Mouse (Mus musculus): ENCODE measurements at regions not wholly inside any gene's neighbourhood (a gene's known extent, or its start where the extent isn't known, plus 50 kb on each side); places are given as distances from the start of the nearest gene placed in this dataset.

GRCm38 (mm10) chr13:107193426-107193825 is 171.5 kb upstream of the Kif2a start:
- WGBS, result 92% methylated on average over 4 of the region's 4 CpGs
- Histone ChIP-seq H3K36me3 (replicated peaks) (no peaks in the 10 kb centered on the region), H3K27me3 (ENCODE audit: poor library complexity, severe bottlenecking) (no peaks in the 10 kb centered on the region), H3K9me3 (0 out of 2 replicates have a peak, but pooled peaks cover 2% of the 10 kb centered on the region), H3K4me3 (no peak overlapping the region), H3K27ac (no peak overlapping the region), H3K4me1 (no peaks in the 10 kb centered on the region)
- no peak for DNase-seq (ENCODE audit: extremely low spot score, low spot score)

GRCm38 (mm10) chr13:107187258-107187878 is 165.4 kb upstream of the Kif2a start:
- no peaks in the 10 kb centered on the region for H3K4me1 ChIP-seq
- WGBS, result 90% methylated on average over 11 of the region's 11 CpGs
- no peaks in the 10 kb centered on the region for H3K36me3 ChIP-seq (replicated peaks)
- no peaks in the 10 kb centered on the region for H3K27me3 ChIP-seq (ENCODE audit: poor library complexity, severe bottlenecking)
- no peak overlapping the region for H3K27ac ChIP-seq
- no peak for DNase-seq (ENCODE audit: extremely low spot score, low spot score)
- no peak overlapping the region for H3K4me3 ChIP-seq
- no peaks in the 10 kb centered on the region for H3K9me3 ChIP-seq

GRCm38 (mm10) chr13:107182544-107182943 is 160.6 kb upstream of the Kif2a start:
- Histone ChIP-seq H3K27me3 (ENCODE audit: poor library complexity, severe bottlenecking) (no peaks in the 10 kb centered on the region), H3K4me3 (no peak overlapping the region)
- WGBS, result 24% methylated on average over 6 of the region's 6 CpGs

GRCm38 (mm10) chr13:107179551-107179950 is 157.6 kb upstream of the Kif2a start:
- Histone ChIP-seq H3K27me3 (ENCODE audit: poor library complexity, severe bottlenecking) (no peaks in the 10 kb centered on the region), H3K4me1 (no peaks in the 10 kb centered on the region), H3K27ac (no peak overlapping the region), H3K9me3 (no peaks in the 10 kb centered on the region), H3K36me3 (replicated peaks) (no peaks in the 10 kb centered on the region), H3K4me3 (no peak overlapping the region)
- 88% methylated on average over 5 of the region's 5 CpGs for WGBS
- no peak for DNase-seq (ENCODE audit: extremely low spot score, low spot score)

More at GRCm38 (mm10) chr13:107182544-107182943, 160.6 kb upstream of the Kif2a start:
- peak; percentile 68 for DNase-seq (ENCODE audit: extremely low spot score, low spot score)
- H3K9me3 ChIP-seq, result no peaks in the 10 kb centered on the region
- H3K4me1 ChIP-seq, result no peaks in the 10 kb centered on the region
- H3K36me3 ChIP-seq (replicated peaks), result no peaks in the 10 kb centered on the region
- H3K27ac ChIP-seq, result no peak overlapping the region

GRCm38 (mm10) chr13:107177595-107177994 is 155.7 kb upstream of the Kif2a start:
- no peaks in the 10 kb centered on the region for H3K36me3 ChIP-seq (replicated peaks)
- no peaks in the 10 kb centered on the region for H3K9me3 ChIP-seq
- H3K27ac ChIP-seq, result no peak overlapping the region
- 92% methylated on average over 7 of the region's 7 CpGs for WGBS
- no peaks in the 10 kb centered on the region for H3K27me3 ChIP-seq (ENCODE audit: poor library complexity, severe bottlenecking)
- H3K4me1 ChIP-seq, result no peaks in the 10 kb centered on the region
- no peak overlapping the region for H3K4me3 ChIP-seq
- DNase-seq (ENCODE audit: extremely low spot score, low spot score), result no peak

- Histone ChIP-seq H3K9me3 (no peaks in the 10 kb centered on the region), H3K27ac (no peak overlapping the region), H3K4me3 (no peak overlapping the region), H3K4me1 (no peaks in the 10 kb centered on the region), H3K27me3 (ENCODE audit: poor library complexity, severe bottlenecking) (no peaks in the 10 kb centered on the region), H3K36me3 (replicated peaks) (no peaks in the 10 kb centered on the region)
- 92% methylated on average over 4 of the region's 4 CpGs for WGBS
- DNase-seq (ENCODE audit: extremely low spot score, low spot score), result no peak
Measured at GRCm38 (mm10) chr13:107175891-107176290, 154.0 kb upstream of the Kif2a start.

- DNase-seq (ENCODE audit: extremely low spot score, low spot score), result peak; percentile 30
- H3K27ac ChIP-seq, result peak overlapping the region; percentile 58
- 6% methylated on average over 15 of the region's 15 CpGs for WGBS
Measured at GRCm38 (mm10) chr13:107168599-107169149, 146.7 kb upstream of the Kif2a start.

GRCm38 (mm10) chr13:107167856-107168598 is 146.1 kb upstream of the Kif2a start:
- no peak for DNase-seq (ENCODE audit: extremely low spot score, low spot score)
- Histone ChIP-seq H3K27me3 (ENCODE audit: poor library complexity, severe bottlenecking) (peaks cover 17% of the 10 kb centered on the region), H3K4me1 (peaks cover 16% of the 10 kb centered on the region), H3K36me3 (replicated peaks) (no peaks in the 10 kb centered on the region), H3K4me3 (peak overlapping the region; percentile 51), H3K27ac (peak overlapping the region; percentile 58; the same call in 1 of the 2 replicates), H3K9me3 (no peaks in the 10 kb centered on the region)
- 60% methylated on average over 10 of the region's 10 CpGs for WGBS

More at GRCm38 (mm10) chr13:107168599-107169149, 146.7 kb upstream of the Kif2a start:
- Histone ChIP-seq H3K36me3 (replicated peaks) (no peaks in the 10 kb centered on the region), H3K9me3 (no peaks in the 10 kb centered on the region), H3K4me3 (peak overlapping the region; percentile 51), H3K27me3 (ENCODE audit: poor library complexity, severe bottlenecking) (peaks cover 17% of the 10 kb centered on the region), H3K4me1 (peaks cover 16% of the 10 kb centered on the region)

GRCm38 (mm10) chr13:107151548-107151947 is 129.6 kb upstream of the Kif2a start:
- WGBS, result 88% methylated on average over 5 of the region's 5 CpGs
- H3K36me3 ChIP-seq (replicated peaks), result no peaks in the 10 kb centered on the region
- no peak overlapping the region for H3K4me3 ChIP-seq
- H3K27ac ChIP-seq, result no peak overlapping the region
- peaks cover 9% of the 10 kb centered on the region; the same call in 1 of the 2 replicates for H3K4me1 ChIP-seq
- no peaks in the 10 kb centered on the region for H3K27me3 ChIP-seq (ENCODE audit: poor library complexity, severe bottlenecking)
- no peaks in the 10 kb centered on the region for H3K9me3 ChIP-seq
- DNase-seq (ENCODE audit: extremely low spot score, low spot score), result no peak

GRCm38 (mm10) chr13:107141209-107141608 is 119.3 kb upstream of the Kif2a start:
- no peaks in the 10 kb centered on the region for H3K27me3 ChIP-seq (ENCODE audit: poor library complexity, severe bottlenecking)
- WGBS, result 65% methylated on average over 4 of the region's 4 CpGs
- H3K9me3 ChIP-seq, result no peaks in the 10 kb centered on the region
- H3K4me3 ChIP-seq, result no peak overlapping the region
- no peaks in the 10 kb centered on the region for H3K36me3 ChIP-seq (replicated peaks)
- no peak for DNase-seq (ENCODE audit: extremely low spot score, low spot score)
- 0 out of 2 replicates have a peak, but pooled peaks cover 2% of the 10 kb centered on the region for H3K4me1 ChIP-seq
- no peak overlapping the region for H3K27ac ChIP-seq

GRCm38 (mm10) chr13:107134125-107134524 is 112.2 kb upstream of the Kif2a start:
- H3K4me1 ChIP-seq, result 0 out of 2 replicates have a peak, but pooled peaks cover 5% of the 10 kb centered on the region
- H3K27me3 ChIP-seq (ENCODE audit: poor library complexity, severe bottlenecking), result no peaks in the 10 kb centered on the region
- DNase-seq (ENCODE audit: extremely low spot score, low spot score), result no peak
- no peak overlapping the region for H3K27ac ChIP-seq
- no peaks in the 10 kb centered on the region for H3K36me3 ChIP-seq (replicated peaks)
- no peak overlapping the region for H3K4me3 ChIP-seq
- no peaks in the 10 kb centered on the region for H3K9me3 ChIP-seq

GRCm38 (mm10) chr13:107126636-107127035 is 104.7 kb upstream of the Kif2a start:
- Histone ChIP-seq H3K27me3 (ENCODE audit: poor library complexity, severe bottlenecking) (no peaks in the 10 kb centered on the region), H3K4me1 (no peaks in the 10 kb centered on the region), H3K36me3 (replicated peaks) (no peaks in the 10 kb centered on the region), H3K9me3 (no peaks in the 10 kb centered on the region), H3K27ac (no peak overlapping the region), H3K4me3 (no peak overlapping the region)
- WGBS, result 94% methylated on average over 7 of the region's 7 CpGs
- no peak for DNase-seq (ENCODE audit: extremely low spot score, low spot score)

- no peaks in the 10 kb centered on the region for H3K27me3 ChIP-seq (ENCODE audit: poor library complexity, severe bottlenecking)
- 82% methylated on average over 8 of the region's 8 CpGs for WGBS
- H3K4me3 ChIP-seq, result no peak overlapping the region
- no peaks in the 10 kb centered on the region for H3K9me3 ChIP-seq
- no peaks in the 10 kb centered on the region for H3K36me3 ChIP-seq (replicated peaks)
- H3K4me1 ChIP-seq, result no peaks in the 10 kb centered on the region
- no peak for DNase-seq (ENCODE audit: extremely low spot score, low spot score)
- no peak overlapping the region for H3K27ac ChIP-seq
Measured at GRCm38 (mm10) chr13:107124130-107124668, 102.3 kb upstream of the Kif2a start.

All from forebrain, embryonic 10.5 days (tissue).